Mouse (Mus musculus) erythroblast, embryonic 14.5 days (primary cell): Measurements from ENCODE around the gene Slx4ip.

Experiments used
- GATA1 ChIP-seq: IDR thresholded peaks from 2 replicates; pipeline ENCODE4 v1.6.1; 2012; ENCODE audit warnings: low read length, inconsistent platforms, mixed read lengths
- TAL1 ChIP-seq: IDR thresholded peaks from 3 replicates; pipeline ENCODE4 v1.6.1; 2012; ENCODE audit warnings: low read length, inconsistent platforms, mixed read lengths

GRCm38 (mm10) chr2:137002031-137002430 is 111.0 kb downstream of the Slx4ip start:
- TF ChIP-seq TAL1 (no peak), GATA1 (no peak)
